Mouse (Mus musculus): ENCODE data around the gene D5Ertd579e.

Gene D5Ertd579e

GRCm38 (mm10) chr5:36618356-36618755 is 77.5 kb downstream of the D5Ertd579e start:
- in situ Hi-C loops (cut with MboI; ENCODE audit: low sequenced_read_pairs), result no loop called here

GRCm38 (mm10) chr5:36614124-36614523 is 81.7 kb downstream of the D5Ertd579e start:
- in situ Hi-C loops (cut with MboI; ENCODE audit: low sequenced_read_pairs), result no loop called here

DNA sequence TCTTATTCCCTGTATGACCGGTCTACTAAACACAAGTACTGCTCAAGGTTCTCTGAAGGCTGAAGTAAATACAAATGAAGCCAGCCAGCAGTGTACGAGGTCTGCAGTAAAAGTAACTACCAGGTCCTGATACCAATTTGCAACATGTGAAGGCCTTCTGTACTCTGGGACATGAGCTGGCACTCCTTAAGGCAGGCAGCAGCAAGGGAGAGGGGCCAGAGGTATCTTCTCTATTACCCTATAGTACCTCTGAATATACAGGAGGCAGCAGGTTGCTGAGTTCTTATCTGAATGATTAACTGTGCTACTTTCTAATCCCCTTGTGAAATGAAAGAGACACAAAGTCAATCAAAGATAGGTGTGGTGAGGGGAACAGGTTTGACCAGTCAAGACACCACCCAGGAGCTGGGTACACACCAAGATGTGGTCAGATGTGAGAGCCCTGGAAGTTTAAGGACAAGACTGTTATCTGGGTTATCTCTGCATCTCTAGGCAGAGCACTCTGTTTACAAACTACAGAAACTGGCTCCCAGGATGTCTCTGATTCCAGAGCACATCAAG is 86.8 kb downstream of the D5Ertd579e start:
- in situ Hi-C loops (cut with MboI; ENCODE audit: low sequenced_read_pairs), result no loop called here

- in situ Hi-C loops (cut with MboI; ENCODE audit: low sequenced_read_pairs), result loop anchor here (5.0 kb wide), 1 partner anchor 139 kb away; no protein-coding TSS in a partner anchor
These were observed 92.8 kb downstream of the D5Ertd579e start for GRCm38 (mm10) chr5:36603031-36603430.

DNA sequence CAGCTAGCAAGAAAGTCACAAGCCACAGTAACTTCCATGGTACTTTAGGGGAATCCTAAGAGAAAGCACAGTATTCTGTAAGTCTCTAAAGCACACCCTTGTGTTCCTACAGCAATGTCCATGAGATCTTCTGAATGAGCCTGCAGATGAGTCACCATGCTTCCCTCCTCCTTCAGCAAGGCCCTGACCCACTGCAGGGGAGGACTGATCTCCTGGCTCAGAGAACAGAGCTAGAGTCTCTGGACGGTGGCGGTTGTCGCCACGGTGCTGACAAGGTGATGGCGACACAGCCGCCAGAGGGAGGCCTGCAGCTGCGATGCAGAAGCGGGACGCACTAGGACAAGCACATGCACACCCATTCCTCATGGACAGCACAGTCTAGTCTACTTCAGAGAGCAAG is 93.8 kb downstream of the D5Ertd579e start:
- in situ Hi-C loops (cut with MboI; ENCODE audit: low sequenced_read_pairs), result loop anchor here (5.0 kb wide), 1 partner anchor 140 kb away; no protein-coding TSS in a partner anchor

GRCm38 (mm10) chr5:36601492-36601891 is 94.3 kb downstream of the D5Ertd579e start:
- in situ Hi-C loops (cut with MboI; ENCODE audit: low sequenced_read_pairs), result loop anchor here (5.0 kb wide), 1 partner anchor 141 kb away; no protein-coding TSS in a partner anchor

- in situ Hi-C loops (cut with MboI; ENCODE audit: low sequenced_read_pairs), result no loop called here
These were observed 96.9 kb downstream of the D5Ertd579e start for GRCm38 (mm10) chr5:36598883-36599282.

GRCm38 (mm10) chr5:36597653-36598052 is 98.2 kb downstream of the D5Ertd579e start:
- in situ Hi-C loops (cut with MboI; ENCODE audit: low sequenced_read_pairs), result no loop called here

DNA sequence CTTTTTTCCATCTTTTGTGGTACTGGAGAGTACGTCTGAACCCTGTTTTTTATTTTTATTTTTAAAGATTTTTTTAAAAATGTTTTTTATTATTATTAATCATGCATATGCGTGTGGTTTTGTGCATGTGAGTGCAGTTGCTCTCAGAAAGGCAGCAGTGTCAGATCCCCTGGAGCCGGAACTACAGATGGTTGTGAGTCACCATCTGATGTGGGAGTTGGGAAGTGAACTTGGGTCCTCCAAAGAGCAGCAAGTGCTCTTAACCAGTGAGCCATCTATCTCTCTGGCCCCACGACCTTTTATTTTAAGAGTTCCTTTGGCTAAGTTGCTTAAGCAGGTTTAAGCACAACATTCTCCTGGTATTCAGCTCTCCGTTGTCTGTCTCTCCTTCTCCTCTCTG is 99.6 kb downstream of the D5Ertd579e start:
- in situ Hi-C loops (cut with MboI; ENCODE audit: low sequenced_read_pairs), result no loop called here

DNA sequence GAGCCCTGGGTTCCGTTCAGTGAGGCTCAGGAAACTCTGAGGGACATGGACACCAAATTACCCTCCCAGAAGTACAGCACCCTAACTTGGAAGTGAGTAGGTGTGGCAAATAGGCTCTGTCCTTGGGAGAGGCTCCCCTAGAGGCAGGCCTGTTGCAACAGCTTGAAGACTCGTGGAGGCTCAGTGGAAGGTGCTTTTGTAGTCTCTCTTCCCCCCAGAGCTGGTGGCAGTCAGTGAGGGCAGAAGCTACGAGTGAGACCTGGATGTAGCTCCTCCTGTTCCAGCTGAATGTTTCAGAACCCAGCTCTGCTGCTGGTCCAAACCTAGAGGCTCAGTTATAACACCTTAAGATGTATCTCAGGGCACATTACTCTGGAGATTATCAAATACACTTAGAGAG is 100.7 kb downstream of the D5Ertd579e start:
- in situ Hi-C loops (cut with MboI; ENCODE audit: low sequenced_read_pairs), result no loop called here

GRCm38 (mm10) chr5:36594344-36594743 is 101.5 kb downstream of the D5Ertd579e start:
- in situ Hi-C loops (cut with MboI; ENCODE audit: low sequenced_read_pairs), result no loop called here

DNA sequence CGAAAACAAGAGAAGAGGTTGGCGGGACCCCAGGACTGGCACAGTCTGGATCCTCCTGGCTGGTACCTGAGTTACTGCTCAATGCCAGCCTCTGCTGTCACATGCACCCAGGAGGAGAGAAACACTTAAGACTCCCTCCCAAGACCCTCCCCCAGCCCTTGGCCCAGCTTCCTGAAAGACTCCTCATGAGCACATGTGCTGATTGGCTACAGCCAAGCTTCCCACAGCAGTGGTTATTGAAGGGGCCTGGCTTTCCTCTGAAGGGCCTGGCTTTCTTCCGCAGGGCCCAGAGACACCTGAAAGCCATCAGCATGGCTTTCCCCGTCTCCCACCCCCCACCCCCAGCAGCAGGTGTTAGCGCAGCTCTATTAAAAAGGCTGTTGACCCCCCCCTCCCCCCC is 102.6 kb downstream of the D5Ertd579e start, which contains the start of gene Tbc1d14:
TSS of gene Tbc1d14 (minus strand) at position 101 of the 400 bp plus-strand sequence.
- in situ Hi-C loops (cut with MboI; ENCODE audit: low sequenced_read_pairs), result no loop called here

- in situ Hi-C loops (cut with MboI; ENCODE audit: low sequenced_read_pairs), result no loop called here
These were observed 105.3 kb downstream of the D5Ertd579e start for GRCm38 (mm10) chr5:36590499-36590920.

DNA sequence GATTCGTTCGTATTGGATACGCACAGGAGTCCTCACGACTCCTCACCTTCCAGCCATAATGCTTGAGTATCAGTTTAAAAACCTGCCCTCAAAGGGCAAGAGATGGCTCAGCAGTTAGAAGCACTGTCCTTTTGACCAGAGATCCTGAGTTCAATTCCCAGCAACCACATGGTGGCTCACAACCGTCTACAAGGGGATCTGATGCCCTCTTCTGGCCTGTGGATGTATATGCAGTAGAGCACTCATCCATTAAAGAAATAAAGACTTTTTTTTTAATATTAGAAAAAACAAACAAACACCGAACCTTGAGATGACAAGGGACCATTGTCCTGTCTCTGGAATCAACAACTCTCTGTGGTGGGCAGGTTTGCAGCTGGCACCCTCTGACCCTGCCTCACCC is 111.5 kb downstream of the D5Ertd579e start:
- in situ Hi-C loops (cut with MboI; ENCODE audit: low sequenced_read_pairs), result loop anchor here (5.0 to 10.0 kb wide), 2 partner anchors 57 to 119 kb away; partner anchors contain the start of gene Grpel1

DNA sequence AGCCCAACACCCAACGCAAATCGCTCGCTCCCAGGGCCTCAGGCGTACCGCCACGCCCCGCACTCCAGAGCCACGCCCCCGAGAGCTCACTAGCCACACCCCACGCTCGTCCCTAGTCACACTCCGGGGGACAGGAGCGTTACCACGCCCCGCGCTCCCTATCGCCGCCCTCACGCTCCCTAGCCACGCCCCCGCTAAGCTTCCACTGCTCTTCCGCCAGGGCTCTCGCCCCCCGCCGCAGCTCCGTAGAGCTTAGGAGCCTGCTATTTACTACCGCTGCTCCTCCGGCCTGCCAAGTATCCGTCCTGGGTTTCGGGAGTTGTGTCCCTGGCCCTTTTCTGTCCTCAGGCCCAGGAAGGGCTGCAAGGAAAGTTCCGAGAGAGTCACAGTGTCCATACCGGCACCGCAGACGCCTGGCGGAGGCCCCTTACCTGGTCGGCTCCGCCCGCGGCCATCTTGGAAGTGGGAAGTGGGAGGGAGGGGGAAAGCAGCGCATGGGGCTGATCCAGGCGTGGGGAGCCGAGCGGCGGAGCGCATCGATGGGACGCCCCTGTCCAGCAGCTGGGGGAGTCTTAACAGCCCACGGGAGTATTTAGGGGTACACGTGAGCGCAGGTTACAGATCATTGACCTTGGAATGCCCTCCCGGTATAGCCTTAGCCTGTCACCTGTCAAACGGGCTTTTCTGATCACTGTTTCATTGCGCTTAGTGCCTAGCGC is 113.7 kb downstream of the D5Ertd579e start:
- in situ Hi-C loops (cut with MboI; ENCODE audit: low sequenced_read_pairs), result loop anchor here (5.0 to 10.0 kb wide), 2 partner anchors 55 to 117 kb away; partner anchors contain the start of gene Grpel1

DNA sequence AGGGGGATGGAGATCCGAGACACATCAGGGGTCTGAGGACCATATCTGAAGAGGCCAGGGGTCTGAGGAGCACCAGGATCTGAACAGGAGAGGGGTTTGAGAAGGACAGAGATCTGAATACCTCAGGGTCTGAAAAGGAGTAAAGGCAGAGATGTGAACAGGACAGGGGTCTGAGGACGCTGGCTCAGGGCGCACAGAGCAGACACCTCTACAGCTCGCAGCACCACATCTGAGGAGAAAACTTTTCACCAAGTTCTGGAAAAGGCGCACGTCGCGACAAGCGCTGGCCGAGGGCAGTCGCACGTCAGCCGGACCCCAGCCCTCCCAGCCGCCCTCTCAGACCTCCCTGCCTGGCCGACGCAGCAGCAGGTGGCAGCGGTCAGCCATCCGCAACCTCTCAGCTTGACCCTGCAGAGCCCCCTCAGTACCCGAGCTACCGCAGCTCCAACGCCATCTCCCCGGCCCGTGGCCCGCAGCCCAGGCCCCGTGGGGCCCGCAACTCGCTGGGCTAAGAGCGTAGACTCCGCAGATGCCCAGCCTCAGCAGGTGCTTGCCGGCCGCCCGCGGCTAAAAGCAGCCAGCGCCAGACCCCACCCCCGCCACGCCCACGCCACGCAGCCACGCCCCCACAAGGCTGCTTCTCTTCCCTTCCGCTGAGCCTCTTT is 114.4 kb downstream of the D5Ertd579e start:
- in situ Hi-C loops (cut with MboI; ENCODE audit: low sequenced_read_pairs), result loop anchor here (5.0 to 10.0 kb wide), 2 partner anchors 54 to 117 kb away; partner anchors contain the start of gene Grpel1

- in situ Hi-C loops (cut with MboI; ENCODE audit: low sequenced_read_pairs), result loop anchor here (5.0 to 10.0 kb wide), 2 partner anchors 53 to 115 kb away; partner anchors contain the start of gene Grpel1
These were observed 115.9 kb downstream of the D5Ertd579e start for GRCm38 (mm10) chr5:36579967-36580366.

- in situ Hi-C loops (cut with MboI; ENCODE audit: low sequenced_read_pairs), result no loop called here
These were observed 116.8 kb downstream of the D5Ertd579e start for GRCm38 (mm10) chr5:36578982-36579381.

DNA sequence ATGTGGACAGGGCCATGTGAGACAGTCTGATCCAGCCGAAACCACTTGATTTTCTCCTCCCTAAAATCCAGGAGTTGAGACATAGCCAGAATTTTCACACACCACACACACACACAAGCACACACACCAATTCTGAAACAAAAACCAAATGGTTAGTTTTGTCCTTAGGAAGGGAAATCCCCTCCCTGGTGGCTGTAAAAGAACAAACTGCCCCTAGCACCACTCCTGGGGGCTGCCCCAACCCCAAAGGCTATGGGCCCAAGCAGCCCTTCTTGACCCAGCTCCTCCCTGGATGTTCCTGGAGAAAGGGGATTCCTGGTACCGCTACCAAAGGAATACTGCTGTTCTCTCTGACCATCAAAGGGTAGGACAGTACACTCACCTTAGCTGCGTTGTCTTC is 119.4 kb downstream of the D5Ertd579e start:
- in situ Hi-C loops (cut with MboI; ENCODE audit: low sequenced_read_pairs), result no loop called here

DNA sequence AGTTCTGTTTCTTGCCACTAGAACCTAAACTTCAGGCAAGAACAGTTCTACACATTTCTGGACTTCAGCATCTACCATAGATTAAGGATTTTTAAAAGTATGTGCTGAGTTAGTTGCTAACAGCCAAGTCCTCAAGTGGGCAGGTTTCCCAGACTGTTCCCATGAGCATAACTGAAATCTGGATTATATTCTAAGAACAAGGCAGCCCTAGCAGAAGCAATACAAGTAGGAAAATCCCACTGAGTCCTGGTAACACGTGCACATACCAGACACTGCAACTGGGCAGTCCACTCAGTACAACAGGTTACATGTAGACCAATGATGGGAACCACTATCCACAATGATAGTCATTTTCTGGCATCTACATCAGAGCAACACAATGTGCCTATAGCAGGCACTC is 120.1 kb downstream of the D5Ertd579e start:
- in situ Hi-C loops (cut with MboI; ENCODE audit: low sequenced_read_pairs), result no loop called here

- in situ Hi-C loops (cut with MboI; ENCODE audit: low sequenced_read_pairs), result no loop called here
These were observed 120.6 kb downstream of the D5Ertd579e start for GRCm38 (mm10) chr5:36575227-36575626.
